Mouse (Mus musculus) lung, postnatal 0 days (tissue): ENCODE measurements around the gene Rnf208. TPM values are rescaled to one million over a fixed set of nuclear protein-coding genes. Genes with fewer than 3 reads are reported as not detected.

Experiments used
- ATAC-seq: fragments of 200-750 bp; cut with Nextera tagmentation; 2 replicates; pipeline ENCODE4 v1.8.0; 2017; ENCODE audit warnings: moderate library complexity
- DNase-seq: peaks from one replicate; pipeline ENCODE4 v3.0.0-alpha.2; 2016; ENCODE audit warnings: low spot score
- H3K27ac ChIP-seq: fragments of 300-500 bp; sonication (generic); 2 replicates; pipeline ENCODE4 v1.5.1; 2014; ENCODE audit warnings: antibody characterized with exemption, mild to moderate bottlenecking, low read length, mixed read lengths
- H3K27me3 ChIP-seq: fragments of 300-500 bp; sonication (generic); replicated peaks from 2 replicates; pipeline ENCODE4 v1.6.1; 2014; ENCODE audit warnings: low read length, mixed read lengths; ENCODE audit not compliant: insufficient read depth
- H3K36me3 ChIP-seq: fragments of 300-500 bp; sonication (generic); 2 replicates; pipeline ENCODE4 v1.6.1; 2014; ENCODE audit warnings: low read length, mixed read lengths; ENCODE audit not compliant: insufficient read depth
- H3K4me1 ChIP-seq: fragments of 300-500 bp; sonication (generic); 2 replicates; pipeline ENCODE4 v1.6.1; 2014; ENCODE audit warnings: antibody characterized with exemption, low read depth, low read length, mixed read lengths; ENCODE audit not compliant: insufficient read depth
- H3K4me2 ChIP-seq: fragments of 300-500 bp; sonication (generic); replicated peaks from 2 replicates; pipeline ENCODE4 v1.6.1; 2014; ENCODE audit warnings: low read depth, mild to moderate bottlenecking, low read length, moderate library complexity, mixed read lengths
- H3K4me3 ChIP-seq: fragments of 300-500 bp; sonication (generic); 2 replicates; pipeline ENCODE4 v1.5.1; 2014; ENCODE audit warnings: low read depth, low read length
- H3K9ac ChIP-seq: fragments of 300-500 bp; sonication (generic); replicated peaks from 2 replicates; pipeline ENCODE4 v1.6.1; 2014; ENCODE audit warnings: low read depth, mild to moderate bottlenecking
- H3K9me3 ChIP-seq: fragments of 300-500 bp; sonication (generic); 2 replicates; pipeline ENCODE4 v1.6.1; 2016; ENCODE audit warnings: low read length, mixed read lengths
- CTCF ChIP-seq: IDR thresholded peaks from 2 replicates; pipeline ENCODE4 v1.5.1; 2016; ENCODE audit warnings: antibody characterized with exemption, mild to moderate bottlenecking
- EP300 ChIP-seq: IDR thresholded peaks from 2 replicates; pipeline ENCODE4 v1.6.1; 2016; ENCODE audit warnings: antibody characterized with exemption, mild to moderate bottlenecking, control low read depth
- WGBS: fragments of 180-500 bp; shearing (Covaris S2); extraction: QIAGEN DNeasy Blood & Tissue Kit; methylation state at CpG from one replicate; pipeline ENCODE4 v1.1.7; 2014; 5-methylcytosine and 5-hydroxymethylcytosine counted together
- polyA plus RNA-seq: library from polyadenylated mRNA; unstranded; fragments of >200 nt; fragmentation: Nextera tagmentation; extraction: Ambion mirVana; gene quantifications from 2 replicates; pipeline ENCODE4 v1.2.1, GENCODE M21; 2015

The Rnf208 gene
- polyA plus RNA-seq, 1 experiment from 2014 or later = 3.4 TPM

GRCm38 (mm10) chr2:25272515-25272914 lies 30.5 kb downstream of the Rnf208 start:
- TF ChIP-seq CTCF = no peak
- no peak for TF ChIP-seq EP300
- Histone ChIP-seq H3K4me1 (peaks cover 21% of the 10 kb centered on the region; the same call in 1 of the 2 replicates), H3K27ac (peak overlapping the region; percentile 33; the same call in 1 of the 2 replicates), H3K9me3 (no peaks in the 10 kb centered on the region), H3K4me2 (peak overlapping the region; percentile 88), H3K4me3 (peak overlapping the region; percentile 56), H3K27me3 (no peaks in the 10 kb centered on the region), H3K9ac (peak overlapping the region; percentile 81), H3K36me3 (peaks cover 15% of the 10 kb centered on the region; the same call in 1 of the 2 replicates)
- peak; percentile 26 for ATAC-seq
- DNase-seq = no peak
- WGBS = 1% methylated on average over 24 of the region's 29 CpGs

DNA sequence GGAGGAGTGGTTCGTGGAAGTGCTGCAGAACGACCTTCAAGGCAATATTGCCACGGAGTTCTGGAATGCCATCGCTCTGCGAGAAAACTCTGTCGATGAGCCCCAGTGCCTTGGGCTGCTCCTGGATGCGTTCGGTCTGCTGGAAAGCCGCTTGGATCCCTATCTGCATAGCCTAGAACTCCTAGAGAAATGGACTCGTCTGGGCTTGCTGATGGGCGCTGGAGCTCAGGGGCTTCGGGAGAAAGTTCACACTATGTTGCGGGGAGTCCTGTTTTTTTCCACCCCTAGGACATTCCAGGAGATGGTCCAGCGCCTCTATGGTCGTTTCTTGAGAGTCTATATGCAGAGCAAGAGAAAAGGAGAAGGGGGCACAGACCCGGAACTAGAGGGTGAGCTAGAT lies 31.0 kb downstream of the Rnf208 start:
- no peaks in the 10 kb centered on the region for H3K27me3 ChIP-seq

DNA sequence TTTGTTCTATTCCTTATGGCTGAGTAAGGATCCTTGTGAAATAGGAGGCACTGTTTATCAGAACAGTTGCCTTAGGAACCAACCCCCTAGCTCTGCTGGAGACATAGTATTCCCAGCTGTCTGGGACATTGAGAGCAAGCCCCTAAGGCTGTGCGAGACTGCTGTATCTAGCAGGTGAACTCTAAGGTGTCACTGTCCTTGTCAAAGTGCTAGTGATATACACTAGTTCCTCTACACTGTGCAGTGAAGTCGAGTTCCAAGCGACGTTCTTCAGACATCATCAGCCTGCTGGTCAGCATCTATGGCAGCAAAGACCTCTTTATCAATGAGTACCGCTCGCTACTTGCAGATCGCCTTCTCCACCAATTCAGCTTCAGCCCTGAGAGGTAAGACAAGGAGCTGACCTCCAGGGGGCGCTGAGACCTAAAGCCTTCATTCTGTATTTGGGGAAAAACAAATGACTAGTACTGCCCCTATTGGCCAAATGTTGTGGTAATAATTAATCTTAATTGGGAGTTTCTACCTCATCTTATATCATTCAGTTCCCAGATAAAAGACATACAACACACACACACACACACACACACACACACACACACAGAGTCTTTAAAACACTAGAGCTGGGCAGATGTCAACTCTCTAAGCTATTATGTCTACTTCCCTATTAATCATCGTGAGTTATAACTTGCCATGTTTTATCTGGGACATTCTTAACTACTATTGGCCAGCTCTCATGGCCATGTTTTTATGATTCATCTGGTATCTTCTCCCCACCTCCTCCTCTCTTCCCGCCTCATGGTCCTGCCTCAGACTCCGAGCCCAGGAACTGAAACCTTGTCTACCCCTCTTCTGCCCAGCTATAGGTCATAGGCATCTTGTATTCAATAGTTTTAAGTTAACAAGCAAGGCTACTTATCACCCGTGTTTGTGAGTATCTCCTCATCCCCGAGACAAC lies 37.1 kb downstream of the Rnf208 start:
- H3K27me3 ChIP-seq = no peaks in the 10 kb centered on the region
- peak; percentile 80 for ATAC-seq
- peak; percentile 94 for TF ChIP-seq CTCF
- TF ChIP-seq EP300 = no peak

More for the DNA sequence above, 31.0 kb downstream of the Rnf208 start:
- H3K9ac ChIP-seq = peak overlapping the region; percentile 81
- no peaks in the 10 kb centered on the region for H3K9me3 ChIP-seq
- DNase-seq = no peak
- no peak for ATAC-seq
- peak overlapping the region; percentile 56 for H3K4me3 ChIP-seq
- H3K27ac ChIP-seq = peak overlapping the region; percentile 33; the same call in 1 of the 2 replicates
- no peak for TF ChIP-seq EP300
- TF ChIP-seq CTCF = no peak
- peaks cover 20% of the 10 kb centered on the region; the same call in 1 of the 2 replicates for H3K36me3 ChIP-seq
- peak overlapping the region; percentile 88 for H3K4me2 ChIP-seq
- H3K4me1 ChIP-seq = peaks cover 21% of the 10 kb centered on the region; the same call in 1 of the 2 replicates
- WGBS = 31% methylated on average over 16 of the region's 16 CpGs

DNA sequence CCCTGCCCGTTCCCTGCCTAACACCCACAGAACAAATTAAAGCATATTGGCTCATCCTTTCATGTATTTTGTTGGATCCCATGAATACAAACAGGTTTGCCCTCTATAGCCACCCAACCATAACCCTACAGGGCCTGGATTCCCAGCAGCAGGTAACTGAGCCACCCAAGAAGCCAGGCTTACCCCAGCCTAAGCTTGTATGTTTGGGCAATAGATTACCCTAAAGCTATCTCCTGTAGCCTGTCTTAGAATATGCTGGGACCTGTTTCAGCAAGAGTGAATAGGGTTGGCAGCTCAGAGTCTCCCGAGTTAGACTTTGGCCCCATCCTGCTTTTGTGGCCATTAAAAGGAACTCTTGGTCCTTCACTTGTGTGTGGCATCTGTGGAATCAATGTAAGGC lies 43.5 kb downstream of the Rnf208 start:
- H3K4me3 ChIP-seq = no peak overlapping the region
- H3K4me1 ChIP-seq = peaks cover 18% of the 10 kb centered on the region; the same call in 1 of the 2 replicates
- no peak for TF ChIP-seq EP300
- TF ChIP-seq CTCF = no peak
- no peak for ATAC-seq
- no peaks in the 10 kb centered on the region for H3K9me3 ChIP-seq
- H3K36me3 ChIP-seq = peaks cover 41% of the 10 kb centered on the region; the same call in 1 of the 2 replicates
- 77% methylated on average over 2 of the region's 2 CpGs for WGBS
- DNase-seq = no peak
- H3K27me3 ChIP-seq = peaks cover 19% of the 10 kb centered on the region
- H3K27ac ChIP-seq = peak overlapping the region; percentile 88
- H3K9ac ChIP-seq = no peak overlapping the region
- no peak overlapping the region for H3K4me2 ChIP-seq

More for the DNA sequence above, 37.1 kb downstream of the Rnf208 start:
- Histone ChIP-seq H3K4me1 (no peaks in the 10 kb centered on the region), H3K4me2 (no peak overlapping the region), H3K27ac (no peak overlapping the region), H3K9me3 (no peaks in the 10 kb centered on the region), H3K4me3 (no peak overlapping the region), H3K36me3 (peaks cover 57% of the 10 kb centered on the region), H3K9ac (no peak overlapping the region)
- 64% methylated on average over 13 of the region's 13 CpGs for WGBS
- peak; percentile 90 for DNase-seq

- H3K9ac ChIP-seq = no peak overlapping the region
These were observed 44.3 kb downstream of the Rnf208 start for GRCm38 (mm10) chr2:25286314-25286713.

DNA sequence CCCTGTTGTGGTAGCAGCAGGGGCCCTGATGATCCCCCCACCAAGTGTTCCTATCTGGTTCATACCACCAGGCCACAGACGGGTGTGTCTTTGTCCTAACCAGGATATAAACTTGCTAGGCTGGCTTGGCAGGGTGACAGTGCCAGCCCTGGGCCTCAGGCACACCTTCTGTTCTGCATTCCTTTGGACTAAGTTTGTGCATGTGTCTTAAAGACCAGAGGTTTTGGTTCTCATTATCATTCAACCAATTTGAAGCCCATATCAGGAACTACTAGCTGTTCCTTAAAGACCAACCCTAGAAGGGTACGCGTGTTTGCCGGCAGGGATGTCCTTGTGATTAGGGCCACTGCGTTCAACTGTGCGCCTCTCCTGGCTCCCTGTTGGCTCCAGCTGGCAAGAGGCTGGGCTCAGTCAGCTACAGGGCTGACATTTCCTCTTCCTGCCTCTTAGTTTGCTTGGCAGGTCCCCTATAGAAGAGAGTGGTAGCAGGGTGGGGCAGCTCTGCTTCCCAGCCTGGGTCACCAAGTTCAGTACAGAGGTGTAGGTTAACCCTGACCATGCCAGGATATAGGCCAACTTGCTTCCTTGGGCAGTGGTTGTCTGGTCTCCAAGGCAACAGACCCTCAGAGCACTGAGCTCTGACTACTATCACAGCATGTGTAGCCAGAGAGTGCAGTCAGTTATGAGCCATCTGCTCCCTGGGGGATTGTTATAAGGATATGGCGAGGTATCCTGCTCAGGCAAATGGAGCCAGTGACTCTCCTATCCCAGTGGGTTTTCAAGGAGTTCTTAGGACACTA lies 45.0 kb downstream of the Rnf208 start:
- H3K27ac ChIP-seq = peak overlapping the region; percentile 88
- H3K9me3 ChIP-seq = no peaks in the 10 kb centered on the region
- H3K4me2 ChIP-seq = no peak overlapping the region
- no peak overlapping the region for H3K4me3 ChIP-seq
- no peak overlapping the region for H3K9ac ChIP-seq
- peaks cover 19% of the 10 kb centered on the region for H3K4me1 ChIP-seq
- DNase-seq = peak; percentile 85
- peaks cover 31% of the 10 kb centered on the region; the same call in 1 of the 2 replicates for H3K36me3 ChIP-seq
- ATAC-seq = peak; percentile 84
- peak; percentile 73 for TF ChIP-seq EP300
- no peak for TF ChIP-seq CTCF
- WGBS = 17% methylated on average over 7 of the region's 7 CpGs
- H3K27me3 ChIP-seq = peaks cover 33% of the 10 kb centered on the region

More at GRCm38 (mm10) chr2:25286314-25286713, 44.3 kb downstream of the Rnf208 start:
- Histone ChIP-seq H3K9me3 (no peaks in the 10 kb centered on the region), H3K4me3 (no peak overlapping the region), H3K27ac (peak overlapping the region; percentile 88), H3K4me1 (peaks cover 18% of the 10 kb centered on the region), H3K36me3 (peaks cover 34% of the 10 kb centered on the region; the same call in 1 of the 2 replicates), H3K27me3 (peaks cover 26% of the 10 kb centered on the region), H3K4me2 (no peak overlapping the region)
- TF ChIP-seq EP300 (no peak), CTCF (no peak)
- ATAC-seq (peak; percentile 26), DNase-seq (no peak)
- 31% methylated on average over 1 of the region's 1 CpGs for WGBS
